Mouse (Mus musculus): ENCODE measurements around the gene Olfr153. TPM values are rescaled to one million over a fixed set of nuclear protein-coding genes. Genes with fewer than 3 reads are reported as not detected.
"Not testable (repeated sequence)": the region's sequence is repeated elsewhere in the genome, so short reads cannot be mapped to it uniquely, and the experiment has no call there.

Gene Olfr153
- polyA plus RNA-seq, 1 experiment = not detected

GRCm38 (mm10) chr2:87520651-87521050 lies 10.9 kb upstream of the Olfr153 start:
- TF ChIP-seq POLR2A (IDR thresholded peaks at IDR 0.05; ENCODE audit: control insufficient read depth, extremely low read depth, insufficient read depth, low read length, poor library complexity) = no peak
- no peak for TF ChIP-seq CTCF (IDR thresholded peaks at IDR 0.05; ENCODE audit: borderline replicate concordance, control insufficient read depth, extremely low read depth, insufficient read depth, low read length, poor library complexity)
- Histone ChIP-seq H3K27ac (ENCODE audit: control insufficient read depth, insufficient read depth, low read length) (no peak overlapping the region), H3K4me1 (replicated peaks; ENCODE audit: control insufficient read depth, insufficient read depth, low read length) (no peaks in the 10 kb centered on the region), H3K4me3 (ENCODE audit: control insufficient read depth, insufficient read depth, low read length) (no peak overlapping the region), H3K36me3 (ENCODE audit: control insufficient read depth, insufficient read depth, low read length) (no peaks in the 10 kb centered on the region), H3K27me3 (ENCODE audit: control insufficient read depth, insufficient read depth, low read length) (no peaks in the 10 kb centered on the region)
- no peak for DNase-seq
- WGBS = 83% methylated on average over 4 of the region's 4 CpGs

DNA sequence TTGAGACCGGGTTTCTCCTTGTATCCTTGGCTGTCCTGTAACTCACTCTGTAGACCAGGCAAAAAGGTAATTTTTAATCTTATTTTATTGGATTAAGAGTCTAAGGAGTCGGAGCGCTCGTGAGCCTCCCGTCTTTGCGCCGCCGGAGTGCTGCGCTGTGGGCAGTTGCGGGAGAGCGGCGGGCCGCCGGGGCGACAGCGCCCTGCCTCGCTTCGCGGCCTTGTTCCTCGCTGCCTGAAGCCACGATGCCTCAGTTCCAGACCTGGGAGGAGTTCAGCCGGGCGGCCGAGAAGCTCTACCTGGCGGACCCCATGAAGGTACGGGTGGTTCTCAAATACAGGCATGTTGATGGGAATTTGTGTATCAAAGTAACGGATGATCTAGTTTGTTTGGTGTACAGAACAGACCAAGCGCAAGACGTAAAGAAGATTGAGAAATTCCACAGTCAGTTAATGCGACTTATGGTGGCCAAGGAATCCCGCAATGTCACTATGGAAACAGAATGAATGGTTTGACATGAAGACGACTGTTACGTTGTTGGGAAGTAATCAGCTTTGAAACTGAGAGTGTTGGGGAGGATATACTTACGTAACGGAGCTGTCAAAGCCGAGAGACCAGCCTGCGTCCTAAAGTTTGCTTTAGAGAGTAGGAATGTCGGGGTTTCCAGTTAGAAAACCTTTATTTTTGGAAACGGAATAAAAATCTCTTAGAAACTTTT lies 5.5 kb upstream of the Olfr153 start:
- H3K27ac ChIP-seq (ENCODE audit: control insufficient read depth, insufficient read depth, low read length); H3K4me1 ChIP-seq (replicated peaks; ENCODE audit: control insufficient read depth, insufficient read depth, low read length); DNase-seq; H3K27me3 ChIP-seq (ENCODE audit: control insufficient read depth, insufficient read depth, low read length); H3K36me3 ChIP-seq (ENCODE audit: control insufficient read depth, insufficient read depth, low read length); H3K4me3 ChIP-seq (ENCODE audit: control insufficient read depth, insufficient read depth, low read length): not testable (repeated sequence)
- WGBS = 48% methylated on average over 39 of the region's 39 CpGs

GRCm38 (mm10) chr2:87534826-87535225 lies 3.2 kb downstream of the Olfr153 start:
- H3K4me3 ChIP-seq (ENCODE audit: control insufficient read depth, insufficient read depth, low read length) = no peak overlapping the region
- no peaks in the 10 kb centered on the region for H3K36me3 ChIP-seq (ENCODE audit: control insufficient read depth, insufficient read depth, low read length)
- DNase-seq = no peak
- 79% methylated on average over 2 of the region's 2 CpGs for WGBS
- H3K4me1 ChIP-seq (replicated peaks; ENCODE audit: control insufficient read depth, insufficient read depth, low read length) = no peaks in the 10 kb centered on the region
- no peaks in the 10 kb centered on the region for H3K27me3 ChIP-seq (ENCODE audit: control insufficient read depth, insufficient read depth, low read length)
- TF ChIP-seq CTCF (IDR thresholded peaks at IDR 0.05; ENCODE audit: borderline replicate concordance, control insufficient read depth, extremely low read depth, insufficient read depth, low read length, poor library complexity) (no peak), POLR2A (IDR thresholded peaks at IDR 0.05; ENCODE audit: control insufficient read depth, extremely low read depth, insufficient read depth, low read length, poor library complexity) (no peak)
- no peak overlapping the region for H3K27ac ChIP-seq (ENCODE audit: control insufficient read depth, insufficient read depth, low read length)

- Histone ChIP-seq H3K27ac (ENCODE audit: control insufficient read depth, insufficient read depth, low read length) (no peak within 1 kb of the TSS), H3K36me3 (ENCODE audit: control insufficient read depth, insufficient read depth, low read length) (no peaks in the 10 kb centered on the region), H3K27me3 (ENCODE audit: control insufficient read depth, insufficient read depth, low read length) (no peaks in the 10 kb centered on the region), H3K4me1 (replicated peaks; ENCODE audit: control insufficient read depth, insufficient read depth, low read length) (no peaks in the 10 kb centered on the region), H3K4me3 (ENCODE audit: control insufficient read depth, insufficient read depth, low read length) (no peak within 1 kb of the TSS)
- no peak for TF ChIP-seq POLR2A (IDR thresholded peaks at IDR 0.05; ENCODE audit: control insufficient read depth, extremely low read depth, insufficient read depth, low read length, poor library complexity)
- no peak for TF ChIP-seq CTCF (IDR thresholded peaks at IDR 0.05; ENCODE audit: borderline replicate concordance, control insufficient read depth, extremely low read depth, insufficient read depth, low read length, poor library complexity)
- 96% methylated on average over 1 of the region's 1 CpGs for whole genome bisulfite sequencing
- no peak for DNase-seq
These were observed 13.8 kb downstream of the Olfr153 start, which contains the start of gene Olfr1128 for GRCm38 (mm10) chr2:87545442-87545841. Olfr1128 (minus strand) TSS chr2:87545542.

GRCm38 (mm10) chr2:87573602-87574001 lies 42.0 kb downstream of the Olfr153 start, which contains the start of gene Olfr1129:
Olfr1129 (plus strand) TSS chr2:87573902.
- H3K27ac ChIP-seq (ENCODE audit: control insufficient read depth, insufficient read depth, low read length); H3K4me1 ChIP-seq (replicated peaks; ENCODE audit: control insufficient read depth, insufficient read depth, low read length); H3K27me3 ChIP-seq (ENCODE audit: control insufficient read depth, insufficient read depth, low read length); H3K36me3 ChIP-seq (ENCODE audit: control insufficient read depth, insufficient read depth, low read length); H3K4me3 ChIP-seq (ENCODE audit: control insufficient read depth, insufficient read depth, low read length); DNase-seq: not testable (repeated sequence)
- 73% methylated on average over 1 of the region's 1 CpGs for WGBS

Other genes starting within 250 kb of the Olfr153 start
- not detected in 2 replicates for gene Olfr1118, start 224.2 kb upstream of the Olfr153 start, polyA plus RNA-seq (2012; rRNA removed)
- not detected in 2 replicates for gene Olfr1120, start 177.0 kb upstream of the Olfr153 start, polyA plus RNA-seq (2012; rRNA removed)
- gene Olfr1121, start 161.9 kb upstream of the Olfr153 start, polyA plus RNA-seq (2012; rRNA removed) = not detected in 2 replicates
- gene Olfr1122, start 145.9 kb upstream of the Olfr153 start, polyA plus RNA-seq (2012; rRNA removed) = not detected in 2 replicates
- gene Olfr1123, start 115.2 kb upstream of the Olfr153 start, polyA plus RNA-seq (2012; rRNA removed) = not detected in 2 replicates
- gene Olfr1124, start 101.5 kb upstream of the Olfr153 start, polyA plus RNA-seq (2012; rRNA removed) = not detected in 2 replicates
- gene Olfr1126, start 77.8 kb upstream of the Olfr153 start, polyA plus RNA-seq (2012; rRNA removed) = not detected in 2 replicates
- not detected in 2 replicates for gene Pramel7, start 34.7 kb upstream of the Olfr153 start, polyA plus RNA-seq (2012; rRNA removed)
- not detected in 2 replicates for gene Pramel6, start 25.2 kb upstream of the Olfr153 start, polyA plus RNA-seq (2012; rRNA removed)
- gene Olfr1128, start 13.7 kb downstream of the Olfr153 start, polyA plus RNA-seq (2012; rRNA removed) = not detected in 2 replicates
- not detected in 2 replicates for gene Olfr1129, start 42.1 kb downstream of the Olfr153 start, polyA plus RNA-seq (2012; rRNA removed)
- gene Olfr1130, start 74.4 kb downstream of the Olfr153 start, polyA plus RNA-seq (2012; rRNA removed) = not detected in 2 replicates
- not detected in 2 replicates for gene Olfr1131, start 95.3 kb downstream of the Olfr153 start, polyA plus RNA-seq (2012; rRNA removed)
- not detected in 2 replicates for gene Olfr1132, start 105.7 kb downstream of the Olfr153 start, polyA plus RNA-seq (2012; rRNA removed)
- not detected in 2 replicates for gene Olfr1133, start 115.6 kb downstream of the Olfr153 start, polyA plus RNA-seq (2012; rRNA removed)
- gene Olfr1134, start 126.7 kb downstream of the Olfr153 start, polyA plus RNA-seq (2012; rRNA removed) = not detected in 2 replicates
- gene Olfr1135, start 141.9 kb downstream of the Olfr153 start, polyA plus RNA-seq (2012; rRNA removed) = not detected in 2 replicates
- 0.40 TPM in 1 of 2 replicates, not detected in the other for gene Olfr1136, start 162.2 kb downstream of the Olfr153 start, polyA plus RNA-seq (2012; rRNA removed)
- not detected in 2 replicates for gene Olfr1137, start 181.4 kb downstream of the Olfr153 start, polyA plus RNA-seq (2012; rRNA removed)
- gene Olfr1138, start 208.2 kb downstream of the Olfr153 start, polyA plus RNA-seq (2012; rRNA removed) = not detected in 2 replicates
- gene Olfr1140, start 212.0 kb downstream of the Olfr153 start, polyA plus RNA-seq (2012; rRNA removed) = not detected in 2 replicates
- not detected in 2 replicates for gene Olfr1141, start 222.2 kb downstream of the Olfr153 start, polyA plus RNA-seq (2012; rRNA removed)
- gene Olfr152, start 247.7 kb downstream of the Olfr153 start, polyA plus RNA-seq (2012; rRNA removed) = not detected in 2 replicates